Mouse (Mus musculus) neural tube, embryonic 11.5 days (tissue): ENCODE data around the gene Olfr10. TPM values are rescaled to one million over a fixed set of nuclear protein-coding genes. Genes with fewer than 3 reads are reported as not detected.

Experiments used
- ATAC-seq: fragments of 200-750 bp; cut with Nextera tagmentation; 2 replicates; pipeline ENCODE4 v1.8.0; 2017; ENCODE audit warnings: moderate number of reproducible peaks, mild to moderate bottlenecking, moderate TSS enrichment, moderate library complexity; ENCODE audit not compliant: insufficient read depth, low FRiP score, low TSS enrichment
- DNase-seq: peaks from one replicate; pipeline ENCODE4 v3.0.0-alpha.2; 2015; ENCODE audit warnings: low spot score
- H3K27ac ChIP-seq: fragments of 300-500 bp; sonication (generic); 2 replicates; pipeline ENCODE4 v1.5.1; 2014; ENCODE audit warnings: low read depth, mild to moderate bottlenecking, low read length
- H3K27me3 ChIP-seq: fragments of 300-500 bp; sonication (generic); 2 replicates; pipeline ENCODE4 v1.6.1; 2014; ENCODE audit warnings: mild to moderate bottlenecking, low read length, mixed read lengths; ENCODE audit not compliant: control insufficient read depth, insufficient read depth
- H3K36me3 ChIP-seq: fragments of 300-500 bp; sonication (generic); 2 replicates; pipeline ENCODE4 v1.6.1; 2014; ENCODE audit warnings: mild to moderate bottlenecking, low read length, moderate library complexity, mixed read lengths; ENCODE audit not compliant: control insufficient read depth, insufficient read depth
- H3K4me1 ChIP-seq: fragments of 300-500 bp; sonication (generic); 2 replicates; pipeline ENCODE4 v1.6.1; 2014; ENCODE audit warnings: low read length, mixed read lengths; ENCODE audit not compliant: control insufficient read depth, insufficient read depth
- H3K4me2 ChIP-seq: fragments of 300-500 bp; sonication (generic); 2 replicates; pipeline ENCODE4 v1.6.1; 2014; ENCODE audit warnings: low read depth, mild to moderate bottlenecking, moderate library complexity
- H3K4me3 ChIP-seq: fragments of 300-500 bp; sonication (generic); 2 replicates; pipeline ENCODE4 v1.5.1; 2014; ENCODE audit warnings: low read depth, low read length
- H3K9ac ChIP-seq: fragments of 300-500 bp; sonication (generic); 2 replicates; pipeline ENCODE4 v1.6.1; 2014; ENCODE audit warnings: mild to moderate bottlenecking, low read length
- H3K9me3 ChIP-seq: fragments of 300-500 bp; sonication (generic); 2 replicates; pipeline ENCODE4 v1.6.1; 2016; ENCODE audit warnings: low read length; ENCODE audit not compliant: control insufficient read depth
- WGBS: fragments of 180-500 bp; shearing (Covaris S2); extraction: QIAGEN DNeasy Blood & Tissue Kit; methylation state at CpG from one replicate; pipeline ENCODE4 v1.1.7; 2014; 5-methylcytosine and 5-hydroxymethylcytosine counted together
- polyA plus RNA-seq: library from polyadenylated mRNA; unstranded; fragments of >200 nt; fragmentation: Nextera tagmentation; extraction: Ambion mirVana; gene quantifications from 2 replicates; pipeline ENCODE4 v1.2.1, GENCODE M21; 2014

The Olfr10 gene
- polyA plus RNA-seq: not detected in 2 replicates

GRCm38 (mm10) chr11:49304441-49304840 is at the start of gene Olfr10:
Olfr10 (plus strand) TSS chr11:49304741.
- DNase-seq (no peak), ATAC-seq (no peak)
- Histone ChIP-seq H3K27ac (no peak within 1 kb of the TSS), H3K4me2 (no peak within 1 kb of the TSS), H3K9ac (no peak within 1 kb of the TSS), H3K4me1 (no peaks in the 10 kb centered on the region), H3K4me3 (no peak within 1 kb of the TSS), H3K36me3 (no peaks in the 10 kb centered on the region), H3K27me3 (no peaks in the 10 kb centered on the region), H3K9me3 (no peaks in the 10 kb centered on the region)

GRCm38 (mm10) chr11:49259296-49259695 is 45.2 kb upstream of the Olfr10 start:
- H3K9ac ChIP-seq: no peak overlapping the region
- ATAC-seq (no peak), DNase-seq (no peak)
- peaks cover 7% of the 10 kb centered on the region for H3K36me3 ChIP-seq
- H3K4me2 ChIP-seq: no peak overlapping the region
- WGBS: 81% methylated on average over 2 of the region's 2 CpGs
- H3K9me3 ChIP-seq: no peaks in the 10 kb centered on the region
- H3K27me3 ChIP-seq: no peaks in the 10 kb centered on the region
- H3K4me1 ChIP-seq: no peaks in the 10 kb centered on the region
- no peak overlapping the region for H3K4me3 ChIP-seq
- H3K27ac ChIP-seq: no peak overlapping the region

- H3K9ac ChIP-seq: no peak overlapping the region
- DNase-seq (no peak), ATAC-seq (no peak)
- 83% methylated on average over 1 of the region's 1 CpGs for WGBS
- H3K27me3 ChIP-seq: no peaks in the 10 kb centered on the region
- H3K4me2 ChIP-seq: no peak overlapping the region
- no peak overlapping the region for H3K4me3 ChIP-seq
- no peak overlapping the region for H3K27ac ChIP-seq
- H3K9me3 ChIP-seq: no peaks in the 10 kb centered on the region
- H3K4me1 ChIP-seq: no peaks in the 10 kb centered on the region
- peaks cover 7% of the 10 kb centered on the region for H3K36me3 ChIP-seq
Observed at GRCm38 (mm10) chr11:49259829-49260228, 44.7 kb upstream of the Olfr10 start.

DNA sequence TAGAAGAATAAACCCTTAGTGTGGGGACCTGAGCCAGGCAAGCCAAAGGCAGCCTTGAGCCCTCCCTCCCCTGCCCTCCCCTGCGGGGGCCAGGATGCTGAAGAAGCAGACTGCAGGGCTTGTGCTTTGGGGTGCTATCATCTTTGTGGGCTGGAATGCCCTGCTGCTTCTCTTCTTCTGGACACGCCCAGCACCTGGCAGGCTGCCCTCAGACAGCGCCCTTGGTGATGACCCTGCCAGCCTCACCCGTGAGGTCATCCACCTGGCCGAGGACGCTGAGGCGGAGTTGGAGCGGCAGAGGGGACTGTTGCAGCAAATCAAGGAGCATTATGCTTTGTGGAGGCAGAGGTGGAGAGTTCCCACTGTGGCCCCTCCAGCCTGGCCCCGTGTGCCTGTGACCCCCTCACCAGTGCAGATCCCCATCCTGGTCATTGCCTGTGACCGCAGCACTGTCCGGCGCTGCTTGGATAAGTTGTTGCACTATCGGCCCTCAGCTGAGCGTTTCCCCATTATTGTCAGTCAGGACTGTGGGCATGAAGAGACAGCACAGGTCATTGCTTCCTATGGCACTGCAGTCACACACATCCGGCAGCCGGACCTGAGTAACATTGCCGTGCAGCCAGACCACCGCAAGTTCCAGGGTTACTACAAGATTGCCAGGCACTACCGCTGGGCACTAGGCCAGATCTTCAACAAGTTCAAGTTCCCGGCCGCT is 43.8 kb upstream of the Olfr10 start:
- H3K9me3 ChIP-seq: no peaks in the 10 kb centered on the region
- WGBS: 95% methylated on average over 20 of the region's 21 CpGs
- H3K4me2 ChIP-seq: no peak overlapping the region
- H3K4me3 ChIP-seq: no peak overlapping the region
- H3K27ac ChIP-seq: no peak overlapping the region
- peaks cover 7% of the 10 kb centered on the region for H3K36me3 ChIP-seq
- H3K9ac ChIP-seq: no peak overlapping the region
- ATAC-seq (no peak), DNase-seq (no peak)
- no peaks in the 10 kb centered on the region for H3K27me3 ChIP-seq
- H3K4me1 ChIP-seq: no peaks in the 10 kb centered on the region

DNA sequence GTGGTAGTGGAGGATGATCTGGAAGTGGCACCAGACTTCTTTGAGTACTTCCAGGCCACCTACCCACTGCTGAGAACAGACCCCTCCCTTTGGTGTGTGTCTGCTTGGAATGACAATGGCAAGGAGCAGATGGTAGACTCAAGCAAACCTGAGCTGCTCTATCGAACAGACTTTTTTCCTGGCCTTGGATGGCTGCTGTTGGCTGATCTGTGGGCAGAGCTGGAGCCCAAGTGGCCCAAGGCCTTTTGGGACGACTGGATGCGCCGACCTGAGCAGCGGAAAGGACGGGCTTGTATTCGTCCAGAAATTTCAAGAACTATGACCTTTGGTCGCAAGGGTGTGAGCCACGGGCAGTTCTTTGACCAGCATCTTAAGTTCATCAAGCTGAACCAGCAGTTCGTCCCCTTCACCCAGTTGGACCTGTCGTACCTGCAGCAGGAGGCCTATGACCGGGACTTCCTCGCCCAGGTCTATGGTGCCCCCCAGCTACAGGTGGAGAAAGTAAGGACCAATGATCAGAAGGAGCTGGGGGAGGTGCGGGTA is 43.2 kb upstream of the Olfr10 start:
- Histone ChIP-seq H3K4me3 (no peak overlapping the region), H3K9ac (no peak overlapping the region), H3K27me3 (no peaks in the 10 kb centered on the region), H3K4me2 (no peak overlapping the region), H3K9me3 (no peaks in the 10 kb centered on the region), H3K27ac (no peak overlapping the region), H3K36me3 (peaks cover 7% of the 10 kb centered on the region), H3K4me1 (no peaks in the 10 kb centered on the region)
- ATAC-seq (no peak), DNase-seq (no peak)
- WGBS: 94% methylated on average over 14 of the region's 14 CpGs

- Histone ChIP-seq H3K4me2 (no peak overlapping the region), H3K4me1 (no peaks in the 10 kb centered on the region), H3K4me3 (no peak overlapping the region), H3K27ac (no peak overlapping the region), H3K9me3 (no peaks in the 10 kb centered on the region), H3K36me3 (peaks cover 7% of the 10 kb centered on the region), H3K27me3 (no peaks in the 10 kb centered on the region), H3K9ac (no peak overlapping the region)
- no peak for DNase-seq
- WGBS: 91% methylated on average over 5 of the region's 5 CpGs
- ATAC-seq: no peak
Observed at GRCm38 (mm10) chr11:49262286-49262685, 42.3 kb upstream of the Olfr10 start.

DNA sequence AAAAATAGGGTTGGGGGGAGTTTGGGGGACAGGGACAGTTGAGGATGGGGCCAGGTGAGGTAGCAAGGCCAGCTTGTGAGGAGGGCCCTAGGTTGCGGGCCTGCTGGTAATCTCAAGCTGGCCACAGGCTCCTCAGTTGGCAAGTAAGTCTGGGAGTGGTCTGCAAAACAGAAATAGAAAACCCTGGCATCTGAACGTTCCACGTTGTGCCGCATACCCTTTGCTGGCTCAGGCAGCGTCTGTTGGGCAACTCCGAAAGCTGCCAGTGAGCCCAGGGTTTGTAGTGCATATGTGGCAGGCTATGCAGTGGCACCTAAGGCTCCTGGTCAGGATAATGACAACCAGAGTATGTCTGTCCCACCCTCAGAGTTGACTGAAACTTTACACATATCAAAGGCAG is 41.4 kb upstream of the Olfr10 start:
- no peak overlapping the region for H3K4me2 ChIP-seq
- H3K9me3 ChIP-seq: no peaks in the 10 kb centered on the region
- peaks cover 7% of the 10 kb centered on the region for H3K36me3 ChIP-seq
- ATAC-seq (no peak), DNase-seq (no peak)
- 94% methylated on average over 6 of the region's 6 CpGs for WGBS
- no peaks in the 10 kb centered on the region for H3K27me3 ChIP-seq
- H3K4me3 ChIP-seq: no peak overlapping the region
- H3K9ac ChIP-seq: no peak overlapping the region
- no peak overlapping the region for H3K27ac ChIP-seq
- no peaks in the 10 kb centered on the region for H3K4me1 ChIP-seq

DNA sequence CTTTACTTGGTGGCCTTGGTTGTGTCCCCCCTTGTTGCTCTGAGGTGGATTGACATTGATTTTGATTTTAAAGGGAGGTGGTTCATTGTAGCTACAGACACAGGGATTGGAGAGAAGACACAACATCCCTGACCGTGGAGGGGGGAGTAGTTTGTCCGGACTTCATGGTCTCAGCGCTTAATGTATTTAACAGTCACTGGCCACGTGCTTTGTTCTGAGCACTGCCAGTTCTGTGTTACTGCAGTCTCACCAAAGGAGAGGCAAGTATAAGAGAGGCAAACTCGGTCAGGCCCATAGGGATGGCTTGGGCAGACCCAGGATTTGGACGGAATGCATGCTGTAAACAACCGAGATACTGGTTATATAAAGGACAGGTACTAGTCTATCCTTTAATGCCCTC is 40.5 kb upstream of the Olfr10 start:
- no peak overlapping the region for H3K9ac ChIP-seq
- DNase-seq (no peak), ATAC-seq (no peak)
- H3K4me2 ChIP-seq: no peak overlapping the region
- no peak overlapping the region for H3K27ac ChIP-seq
- no peaks in the 10 kb centered on the region for H3K9me3 ChIP-seq
- H3K4me1 ChIP-seq: no peaks in the 10 kb centered on the region
- peaks cover 7% of the 10 kb centered on the region for H3K36me3 ChIP-seq
- WGBS: 84% methylated on average over 7 of the region's 7 CpGs
- no peak overlapping the region for H3K4me3 ChIP-seq
- no peaks in the 10 kb centered on the region for H3K27me3 ChIP-seq

DNA sequence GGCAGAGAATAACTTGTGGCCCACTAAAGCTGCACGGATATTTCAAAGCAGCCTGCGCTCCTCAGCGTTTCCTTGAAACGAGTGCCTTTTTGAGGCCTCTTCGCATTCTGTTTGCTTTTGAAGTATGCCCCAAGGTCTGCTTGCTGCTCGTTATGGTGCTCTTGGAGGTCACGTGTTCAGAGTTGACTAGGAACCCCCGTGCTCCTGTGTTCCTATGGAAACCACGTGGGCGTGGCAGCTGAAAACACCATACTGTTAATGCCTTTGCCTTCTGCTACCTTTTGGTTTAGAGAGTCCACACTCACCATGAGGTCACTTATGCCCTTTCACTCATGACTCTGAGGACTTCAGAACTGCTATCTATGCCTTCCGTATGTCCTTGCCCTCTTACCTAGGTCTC is 39.9 kb upstream of the Olfr10 start:
- ATAC-seq (no peak), DNase-seq (no peak)
- Histone ChIP-seq H3K36me3 (peaks cover 7% of the 10 kb centered on the region), H3K27me3 (no peaks in the 10 kb centered on the region), H3K4me3 (no peak overlapping the region), H3K27ac (no peak overlapping the region), H3K4me1 (no peaks in the 10 kb centered on the region), H3K4me2 (no peak overlapping the region), H3K9ac (no peak overlapping the region), H3K9me3 (no peaks in the 10 kb centered on the region)
- 79% methylated on average over 11 of the region's 11 CpGs for WGBS
